Mouse (Mus musculus): ENCODE measurements at regions not wholly inside any gene's neighbourhood (a gene's known extent, or its start where the extent isn't known, plus 50 kb on each side); places are given as distances from the start of the nearest gene placed in this dataset.

GRCm38 (mm10) chrX:167037971-167038370, 171.1 kb downstream of the Tmsb4x start:
- TF ChIP-seq POLR2A (IDR thresholded peaks at IDR 0.05; ENCODE audit: borderline replicate concordance, extremely low read depth, insufficient read depth, insufficient read length), result no peak
- H3K9ac ChIP-seq (ENCODE audit: low read depth, low read length, severe bottlenecking), result no peak overlapping the region
- H3K4me1 ChIP-seq (ENCODE audit: control insufficient read depth, insufficient read depth, low read length), result no peaks in the 10 kb centered on the region
- H3K9me3 ChIP-seq (ENCODE audit: control insufficient read depth, low read length), result no peaks in the 10 kb centered on the region
- H3K27ac ChIP-seq (replicated peaks; ENCODE audit: low read depth, low read length), result no peak overlapping the region
- no peaks in the 10 kb centered on the region for H3K27me3 ChIP-seq (ENCODE audit: control insufficient read depth, insufficient read depth, low read length)
- no peak overlapping the region for H3K4me3 ChIP-seq (replicated peaks; ENCODE audit: low read length)
- H3K4me2 ChIP-seq (replicated peaks; ENCODE audit: low read depth, low read length, severe bottlenecking), result no peak overlapping the region
- no peak for DNase-seq (ENCODE audit: low spot score)
- H3K36me3 ChIP-seq (ENCODE audit: control insufficient read depth, insufficient read depth, low read length), result no peaks in the 10 kb centered on the region
- ATAC-seq (ENCODE audit: low FRiP score, low read depth), result no peak

GRCm38 (mm10) chrX:167036355-167036754, 172.8 kb downstream of the Tmsb4x start:
- ATAC-seq (ENCODE audit: low FRiP score, low read depth) (no peak), DNase-seq (ENCODE audit: low spot score) (no peak)
- Histone ChIP-seq H3K4me3 (replicated peaks; ENCODE audit: low read length) (no peak overlapping the region), H3K9me3 (ENCODE audit: control insufficient read depth, low read length) (no peaks in the 10 kb centered on the region), H3K4me2 (replicated peaks; ENCODE audit: low read depth, low read length, severe bottlenecking) (no peak overlapping the region), H3K36me3 (ENCODE audit: control insufficient read depth, insufficient read depth, low read length) (no peaks in the 10 kb centered on the region), H3K4me1 (ENCODE audit: control insufficient read depth, insufficient read depth, low read length) (no peaks in the 10 kb centered on the region), H3K27ac (replicated peaks; ENCODE audit: low read depth, low read length) (no peak overlapping the region), H3K27me3 (ENCODE audit: control insufficient read depth, insufficient read depth, low read length) (no peaks in the 10 kb centered on the region), H3K9ac (ENCODE audit: low read depth, low read length, severe bottlenecking) (no peak overlapping the region)
- no peak for TF ChIP-seq POLR2A (IDR thresholded peaks at IDR 0.05; ENCODE audit: borderline replicate concordance, extremely low read depth, insufficient read depth, insufficient read length)
- 42% methylated on average over 1 of the region's 1 CpGs for WGBS

- no peak overlapping the region for H3K4me3 ChIP-seq (replicated peaks; ENCODE audit: low read length)
- ATAC-seq (ENCODE audit: low FRiP score, low read depth), result no peak
- H3K9ac ChIP-seq (ENCODE audit: low read depth, low read length, severe bottlenecking), result no peak overlapping the region
- no peak for TF ChIP-seq POLR2A (IDR thresholded peaks at IDR 0.05; ENCODE audit: borderline replicate concordance, extremely low read depth, insufficient read depth, insufficient read length)
- no peaks in the 10 kb centered on the region for H3K9me3 ChIP-seq (ENCODE audit: control insufficient read depth, low read length)
- H3K27me3 ChIP-seq (ENCODE audit: control insufficient read depth, insufficient read depth, low read length), result no peaks in the 10 kb centered on the region
- H3K4me2 ChIP-seq (replicated peaks; ENCODE audit: low read depth, low read length, severe bottlenecking), result no peak overlapping the region
- no peaks in the 10 kb centered on the region for H3K36me3 ChIP-seq (ENCODE audit: control insufficient read depth, insufficient read depth, low read length)
- no peaks in the 10 kb centered on the region for H3K4me1 ChIP-seq (ENCODE audit: control insufficient read depth, insufficient read depth, low read length)
- no peak overlapping the region for H3K27ac ChIP-seq (replicated peaks; ENCODE audit: low read depth, low read length)
- DNase-seq (ENCODE audit: low spot score), result no peak
These were observed 173.5 kb downstream of the Tmsb4x start for GRCm38 (mm10) chrX:167035639-167036038.

- DNase-seq (ENCODE audit: low spot score) (peak; percentile 6), ATAC-seq (ENCODE audit: low FRiP score, low read depth) (peak; percentile 37)
- WGBS, result 81% methylated on average over 2 of the region's 2 CpGs
- no peaks in the 10 kb centered on the region for H3K27me3 ChIP-seq (ENCODE audit: control insufficient read depth, insufficient read depth, low read length)
- no peak overlapping the region for H3K27ac ChIP-seq (replicated peaks; ENCODE audit: low read depth, low read length)
- no peak overlapping the region for H3K9ac ChIP-seq (ENCODE audit: low read depth, low read length, severe bottlenecking)
- H3K4me3 ChIP-seq (replicated peaks; ENCODE audit: low read length), result no peak overlapping the region
- TF ChIP-seq POLR2A (IDR thresholded peaks at IDR 0.05; ENCODE audit: borderline replicate concordance, extremely low read depth, insufficient read depth, insufficient read length), result no peak
- H3K4me1 ChIP-seq (ENCODE audit: control insufficient read depth, insufficient read depth, low read length), result no peaks in the 10 kb centered on the region
- no peaks in the 10 kb centered on the region for H3K9me3 ChIP-seq (ENCODE audit: control insufficient read depth, low read length)
- H3K4me2 ChIP-seq (replicated peaks; ENCODE audit: low read depth, low read length, severe bottlenecking), result no peak overlapping the region
- no peaks in the 10 kb centered on the region for H3K36me3 ChIP-seq (ENCODE audit: control insufficient read depth, insufficient read depth, low read length)
These were observed 176.0 kb downstream of the Tmsb4x start for GRCm38 (mm10) chrX:167033091-167033490.

GRCm38 (mm10) chrX:167032586-167032985, 176.5 kb downstream of the Tmsb4x start:
- 40% methylated on average over 3 of the region's 3 CpGs for WGBS
- Histone ChIP-seq H3K36me3 (ENCODE audit: control insufficient read depth, insufficient read depth, low read length) (no peaks in the 10 kb centered on the region), H3K27me3 (ENCODE audit: control insufficient read depth, insufficient read depth, low read length) (no peaks in the 10 kb centered on the region), H3K9ac (ENCODE audit: low read depth, low read length, severe bottlenecking) (no peak overlapping the region), H3K9me3 (ENCODE audit: control insufficient read depth, low read length) (no peaks in the 10 kb centered on the region), H3K4me2 (replicated peaks; ENCODE audit: low read depth, low read length, severe bottlenecking) (no peak overlapping the region), H3K4me1 (ENCODE audit: control insufficient read depth, insufficient read depth, low read length) (no peaks in the 10 kb centered on the region), H3K4me3 (replicated peaks; ENCODE audit: low read length) (no peak overlapping the region), H3K27ac (replicated peaks; ENCODE audit: low read depth, low read length) (no peak overlapping the region)
- no peak for TF ChIP-seq POLR2A (IDR thresholded peaks at IDR 0.05; ENCODE audit: borderline replicate concordance, extremely low read depth, insufficient read depth, insufficient read length)
- ATAC-seq (ENCODE audit: low FRiP score, low read depth) (no peak), DNase-seq (ENCODE audit: low spot score) (peak; percentile 9)

- no peak overlapping the region for H3K4me3 ChIP-seq (replicated peaks; ENCODE audit: low read length)
- no peak for DNase-seq (ENCODE audit: low spot score)
- 73% methylated on average over 2 of the region's 2 CpGs for WGBS
- H3K4me1 ChIP-seq (ENCODE audit: control insufficient read depth, insufficient read depth, low read length), result no peaks in the 10 kb centered on the region
- ATAC-seq (ENCODE audit: low FRiP score, low read depth), result no peak
- TF ChIP-seq POLR2A (IDR thresholded peaks at IDR 0.05; ENCODE audit: borderline replicate concordance, extremely low read depth, insufficient read depth, insufficient read length), result no peak
- no peak overlapping the region for H3K4me2 ChIP-seq (replicated peaks; ENCODE audit: low read depth, low read length, severe bottlenecking)
- no peaks in the 10 kb centered on the region for H3K9me3 ChIP-seq (ENCODE audit: control insufficient read depth, low read length)
- no peaks in the 10 kb centered on the region for H3K27me3 ChIP-seq (ENCODE audit: control insufficient read depth, insufficient read depth, low read length)
- no peaks in the 10 kb centered on the region for H3K36me3 ChIP-seq (ENCODE audit: control insufficient read depth, insufficient read depth, low read length)
- no peak overlapping the region for H3K9ac ChIP-seq (ENCODE audit: low read depth, low read length, severe bottlenecking)
- no peak overlapping the region for H3K27ac ChIP-seq (replicated peaks; ENCODE audit: low read depth, low read length)
These were observed 177.6 kb downstream of the Tmsb4x start for GRCm38 (mm10) chrX:167031543-167031942.

All from limb, embryonic 14.5 days (tissue).